Mouse (Mus musculus) heart, postnatal 10 days (tissue): ENCODE measurements at regions not wholly inside any gene's neighbourhood (a gene's known extent, or its start where the extent isn't known, plus 50 kb on each side); places are given as distances from the start of the nearest gene placed in this dataset.

Source experiments
- DNase-seq, 2 experiments: peaks; one replicate each; pipeline ENCODE4 v3.0.0; 2021
- intact Hi-C: fragments of 180-260 bp; cut with DNase I; formaldehyde crosslinking; loops from one replicate; pipeline ENCODE4 v1.15.1; 2025

- intact Hi-C loops, result loop anchor here (2.0 to 10.0 kb wide), 2 partner anchors 159 to 345 kb away; no protein-coding TSS in a partner anchor
- no peak for DNase-seq
These were observed 58.6 kb upstream of the Mbip start for GRCm38 (mm10) chr12:56404262-56404661.

GRCm38 (mm10) chr12:56403626-56404025 lies 57.9 kb upstream of the Mbip start:
- DNase-seq, result no peak
- intact Hi-C loops, result loop anchor here (2.0 to 10.0 kb wide), 2 partner anchors 159 to 345 kb away; no protein-coding TSS in a partner anchor

DNA sequence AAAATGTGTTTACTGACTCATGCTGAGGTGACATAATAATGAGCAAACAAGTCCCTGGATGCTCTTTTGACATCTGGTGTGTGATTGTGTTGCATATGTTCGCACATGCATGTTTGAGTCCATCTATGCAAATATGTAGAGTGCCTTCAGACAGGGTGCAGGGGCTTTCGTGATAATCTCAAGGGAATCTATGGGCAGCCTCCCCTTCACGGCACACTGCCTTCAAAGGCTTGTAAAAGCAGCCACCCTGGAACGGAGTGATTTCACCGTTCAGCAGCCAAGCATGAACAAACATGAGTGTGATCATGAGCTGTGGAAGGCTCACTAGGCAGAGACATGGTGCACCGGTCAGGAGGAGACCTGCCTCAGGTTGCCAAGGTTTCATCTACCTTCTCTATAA lies 57.1 kb upstream of the Mbip start:
- DNase-seq, result no peak
- intact Hi-C loops, result loop anchor here (10.0 kb wide), 1 partner anchor 158 kb away; no protein-coding TSS in a partner anchor

- DNase-seq, result no peak
- intact Hi-C loops, result loop anchor here (10.0 kb wide), 1 partner anchor 157 kb away; no protein-coding TSS in a partner anchor
These were observed 56.4 kb upstream of the Mbip start for GRCm38 (mm10) chr12:56402137-56402536.
